Mouse (Mus musculus) NIH3T3 (cell line): ENCODE data around the gene Spg7.
"Not testable (repeated sequence)": the region's sequence is repeated elsewhere in the genome, so short reads cannot be mapped to it uniquely, and the experiment has no call there.

Experiments used
- DNase-seq: peaks from one replicate; pipeline ENCODE4 v3.0.0-alpha.2; 2012; ENCODE audit warnings: low read depth

The Spg7 gene

GRCm38 (mm10) chr8:123097786-123098584 is 35.2 kb downstream of the Spg7 start:
- DNase-seq: no peak

GRCm38 (mm10) chr8:123100288-123100687 is 37.5 kb downstream of the Spg7 start:
- DNase-seq: peak; percentile 92

- DNase-seq: no peak
Measured at GRCm38 (mm10) chr8:123101244-123101643, 38.5 kb downstream of the Spg7 start.

DNA sequence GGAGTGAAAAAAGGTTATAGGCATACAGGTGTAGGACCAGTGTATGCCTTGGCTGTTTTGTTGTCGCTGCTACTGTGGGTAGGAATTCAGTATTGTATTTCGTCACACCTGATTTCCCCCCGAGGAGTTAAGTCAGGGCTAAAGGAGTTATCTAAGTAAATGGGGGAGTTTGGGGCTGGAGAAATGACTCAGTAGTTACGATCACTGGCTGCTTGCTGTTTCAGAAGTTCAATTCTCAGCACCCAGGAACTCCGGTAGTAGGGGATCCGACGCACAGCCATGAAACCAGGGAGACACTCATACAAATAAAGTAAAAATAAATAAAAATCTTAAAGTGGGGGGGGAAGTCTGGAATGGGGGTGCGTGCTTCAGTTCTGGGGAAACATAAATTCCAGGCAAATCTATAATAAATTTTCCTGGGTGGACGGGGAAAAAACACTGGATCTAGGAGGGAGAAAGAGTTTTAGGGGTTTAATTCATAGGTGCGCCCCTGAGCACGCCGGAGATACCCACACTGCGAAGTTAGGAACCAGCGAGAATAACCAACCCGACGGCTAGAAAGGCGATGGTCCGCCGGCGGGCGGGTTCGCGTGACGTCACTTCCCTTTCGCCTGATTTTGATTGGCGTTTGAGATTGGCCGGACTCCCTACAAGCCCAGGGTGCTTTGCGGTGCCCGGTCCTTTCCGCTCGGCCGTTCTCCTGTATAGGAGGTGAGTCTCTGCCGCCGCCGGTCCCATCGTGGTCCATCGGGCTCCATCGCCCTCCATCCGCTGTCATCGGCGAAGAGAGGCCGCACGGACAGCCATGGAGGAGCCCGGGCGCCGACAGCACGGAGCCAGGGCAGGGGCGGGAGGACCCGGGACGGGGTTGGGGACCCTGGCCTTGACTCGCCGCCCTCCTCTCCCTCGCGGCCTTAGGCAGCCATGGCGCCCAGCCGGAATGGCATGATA is 39.3 kb downstream of the Spg7 start, which contains the start of gene Rpl13:
Rpl13 (plus strand) TSS at position 616 of the 951 bp plus-strand sequence.
- DNase-seq: peak; percentile 98

- not testable (repeated sequence) for DNase-seq
Measured at GRCm38 (mm10) chr8:123102855-123103254, 40.1 kb downstream of the Spg7 start.

DNA sequence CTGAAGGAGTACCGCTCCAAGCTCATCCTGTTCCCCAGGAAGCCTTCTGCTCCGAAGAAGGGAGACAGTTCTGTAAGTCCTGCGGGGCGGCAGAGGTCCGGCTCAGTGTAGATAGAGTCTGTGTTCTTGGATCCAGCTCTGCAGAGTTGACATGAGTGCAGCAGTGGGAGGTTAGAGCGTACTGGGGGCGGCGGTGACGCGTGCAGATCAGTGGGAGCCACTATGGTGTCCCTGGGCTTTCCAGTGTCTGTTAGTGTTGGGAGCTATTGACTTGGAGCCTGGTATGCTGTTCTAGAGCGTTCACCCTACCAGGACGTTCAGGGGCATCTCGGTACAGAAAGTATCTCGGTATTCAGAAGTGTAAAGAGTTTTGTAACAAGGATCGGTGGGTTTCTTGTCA is 40.5 kb downstream of the Spg7 start:
- peak; percentile 28 for DNase-seq

DNA sequence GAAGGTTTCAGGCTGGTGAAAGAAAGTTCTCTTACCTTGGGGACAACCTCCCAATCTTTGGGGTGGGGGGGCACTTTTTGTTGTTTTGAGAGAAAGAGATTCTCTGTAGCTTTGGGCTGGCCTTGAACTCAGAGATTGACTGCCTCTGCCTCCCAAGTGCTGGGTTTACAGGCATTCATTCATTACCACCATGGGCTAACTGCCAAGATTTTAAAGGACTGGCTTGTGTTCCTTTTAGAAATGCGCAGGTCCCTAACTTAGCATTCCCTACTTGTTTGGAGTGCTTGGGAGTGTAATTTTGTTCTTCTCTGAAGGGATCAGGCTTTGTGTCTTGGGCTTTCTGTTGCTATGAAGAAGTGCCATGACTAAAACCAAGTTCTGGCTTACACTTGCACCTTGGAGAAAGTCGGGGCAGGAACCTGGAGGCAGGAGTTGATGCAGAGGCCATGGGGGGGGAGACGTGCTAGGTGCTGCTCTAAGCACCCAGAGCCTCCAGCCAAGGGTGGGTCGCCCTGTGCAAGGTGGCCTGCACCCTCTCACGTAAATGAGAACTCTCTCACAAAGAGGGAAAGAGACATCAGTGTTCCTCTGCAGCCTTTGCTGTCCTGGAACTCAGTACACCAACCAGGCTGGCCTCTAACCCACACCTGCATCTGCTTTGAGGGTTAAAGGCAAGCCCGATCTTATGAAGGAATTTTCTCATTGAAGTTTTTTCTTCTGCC is 41.5 kb downstream of the Spg7 start:
- peak; percentile 49 for DNase-seq

DNA sequence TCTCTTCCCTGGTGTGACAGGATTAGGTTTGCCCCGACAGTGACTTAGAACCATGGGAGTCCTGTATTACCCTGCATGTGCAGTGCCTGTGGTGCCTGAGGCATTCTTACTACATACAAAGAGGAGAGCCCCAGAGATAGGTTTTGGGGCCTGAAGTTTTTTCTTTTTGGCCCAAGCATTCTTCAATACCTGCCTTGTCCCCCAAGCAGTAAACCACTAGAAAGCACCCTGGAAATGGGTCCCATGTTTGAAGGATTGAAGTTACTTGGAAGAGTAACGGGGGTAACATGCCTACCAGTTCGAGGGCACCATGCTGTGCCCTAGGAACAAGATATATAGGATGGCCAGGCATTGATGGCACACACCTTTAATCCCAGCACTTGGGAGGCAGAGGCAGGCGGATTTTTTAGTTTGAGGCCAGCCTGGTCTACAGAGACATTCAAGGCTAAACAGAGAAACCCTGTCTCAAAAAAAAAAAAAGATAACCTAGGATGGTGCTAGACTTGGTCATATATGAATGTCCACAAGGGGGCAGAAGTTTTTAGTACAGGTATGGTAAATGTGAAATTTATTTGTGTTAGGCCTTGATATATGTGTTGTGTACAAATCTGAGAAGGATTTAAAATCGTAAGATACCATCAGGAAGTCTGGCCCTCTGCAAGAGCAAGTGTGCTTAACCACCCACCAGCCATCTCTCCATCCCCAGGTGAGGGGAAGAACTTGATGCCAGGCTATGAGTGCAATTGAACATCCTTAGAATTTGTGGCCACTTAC is 43.0 kb downstream of the Spg7 start:
- peak; percentile 85 for DNase-seq

- DNase-seq: peak; percentile 74
Measured at GRCm38 (mm10) chr8:123106531-123106930, 43.8 kb downstream of the Spg7 start.

GRCm38 (mm10) chr8:123108010-123108409 is 45.3 kb downstream of the Spg7 start:
- peak; percentile 37 for DNase-seq

DNA sequence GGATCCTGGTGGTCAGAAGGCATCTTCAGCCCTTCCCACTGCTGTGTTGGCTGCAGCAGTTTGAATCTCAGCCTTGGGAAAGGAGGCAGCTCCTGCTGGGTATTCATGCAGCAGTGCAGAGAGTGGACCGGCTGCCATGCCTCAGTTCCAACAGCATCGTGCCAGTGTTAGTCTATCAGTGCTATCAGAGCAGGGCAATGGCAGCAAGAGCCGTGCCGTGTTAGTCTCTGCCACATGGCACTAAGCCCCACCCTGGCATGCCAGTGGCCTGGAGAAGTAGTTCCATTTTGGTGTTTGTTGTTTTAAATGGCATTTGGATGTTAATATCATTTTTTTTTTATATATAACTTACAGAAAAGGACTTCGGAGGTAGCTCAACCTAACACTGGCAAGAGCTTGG is 46.2 kb downstream of the Spg7 start:
- DNase-seq: no peak

DNA sequence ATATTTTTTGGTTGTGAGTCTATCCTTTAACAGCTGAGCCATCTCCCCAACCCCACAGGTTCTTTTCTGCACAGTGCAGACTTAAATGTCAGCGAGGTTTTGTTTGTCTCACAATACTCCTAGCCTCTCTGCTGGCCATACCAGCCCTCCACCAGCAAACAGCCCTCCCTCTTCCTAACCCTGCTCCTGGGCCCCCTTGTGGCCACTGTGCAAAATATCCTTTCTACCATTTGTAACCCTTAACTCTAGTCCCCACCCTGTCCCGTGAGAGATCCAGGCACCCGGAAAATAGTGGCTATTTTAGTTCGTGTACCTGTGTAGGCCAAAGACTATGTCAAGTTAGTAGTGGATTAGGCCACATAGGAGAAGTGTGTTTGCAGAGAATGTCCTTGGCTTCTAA is 47.9 kb downstream of the Spg7 start:
- peak; percentile 83 for DNase-seq

DNA sequence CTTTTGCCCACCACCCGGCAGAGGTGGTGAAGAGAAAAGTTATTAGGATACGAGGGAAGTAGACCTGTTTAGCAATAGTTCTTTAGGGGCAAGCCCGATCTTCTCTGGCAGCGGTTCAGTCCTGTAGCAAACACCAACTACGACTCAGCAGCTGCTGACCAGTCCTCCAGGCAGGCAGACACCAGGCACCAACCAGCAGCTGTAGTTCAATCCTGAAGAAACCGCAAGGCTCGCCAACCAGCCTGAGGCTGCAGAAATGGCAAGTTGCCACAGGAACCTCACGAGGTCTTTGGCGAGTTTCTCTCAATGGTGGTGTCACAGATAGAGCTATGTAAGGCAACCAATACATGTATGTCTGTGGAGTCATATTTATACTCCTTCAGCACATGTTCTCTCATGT is 50.1 kb downstream of the Spg7 start:
- peak; percentile 87 for DNase-seq

GRCm38 (mm10) chr8:123113908-123114469 is 51.2 kb downstream of the Spg7 start:
- DNase-seq: peak; percentile 68

GRCm38 (mm10) chr8:123114644-123115043 is 51.9 kb downstream of the Spg7 start:
- no peak for DNase-seq

DNA sequence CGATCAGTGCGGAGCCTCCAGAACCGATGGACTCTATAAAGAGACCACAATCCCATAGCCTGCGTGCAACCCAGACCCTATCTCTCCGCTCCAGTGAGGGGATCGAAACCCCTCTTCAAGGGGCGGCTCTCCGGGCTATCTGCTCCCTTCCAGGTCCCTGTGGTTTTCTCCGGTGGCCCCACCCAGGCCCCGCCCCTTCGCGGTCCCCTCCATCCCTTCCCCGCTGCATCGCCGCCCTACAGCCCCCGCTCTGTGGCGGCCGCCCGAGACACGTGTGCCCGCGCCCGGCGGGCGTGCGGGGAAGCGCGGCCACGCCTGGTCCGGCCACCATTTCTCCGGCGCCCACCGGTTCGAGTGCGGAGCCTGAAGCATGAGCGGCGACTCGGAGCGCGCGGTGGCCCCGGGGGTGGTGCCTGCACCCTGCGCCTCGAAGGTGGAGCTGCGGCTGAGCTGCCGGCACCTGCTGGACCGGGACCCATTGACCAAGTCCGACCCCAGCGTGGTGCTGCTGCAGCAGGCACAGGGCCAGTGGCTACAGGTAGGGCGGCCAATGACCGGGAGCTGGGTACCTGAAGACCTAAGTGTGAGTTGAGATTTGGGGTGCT is 54.5 kb downstream of the Spg7 start, which contains the start of gene Cpne7:
Cpne7 (plus strand) TSS at position 248 of the 605 bp plus-strand sequence.
- DNase-seq: no peak

DNA sequence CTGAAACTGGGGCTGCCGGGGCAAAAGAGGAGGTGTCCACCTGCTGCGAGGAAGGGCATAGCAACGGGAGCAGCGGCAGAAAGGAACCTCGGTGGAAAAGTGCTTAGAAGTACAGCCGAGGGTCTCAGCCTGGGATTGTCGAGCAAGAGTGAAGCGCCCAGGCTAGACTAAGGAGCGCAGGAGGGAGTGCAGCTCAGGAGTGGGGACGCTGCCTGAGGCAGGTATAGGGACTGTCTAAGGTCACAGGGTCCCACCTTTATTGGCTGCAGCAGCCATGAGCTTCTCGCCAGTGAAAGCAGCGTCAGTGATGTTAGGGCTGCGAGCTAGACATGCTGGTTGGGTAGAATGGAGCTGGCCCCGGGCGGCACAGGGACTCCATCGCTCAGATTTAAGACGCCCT is 55.0 kb downstream of the Spg7 start:
- DNase-seq: no peak

GRCm38 (mm10) chr8:123122059-123122458 is 59.3 kb downstream of the Spg7 start:
- DNase-seq: no peak

DNA sequence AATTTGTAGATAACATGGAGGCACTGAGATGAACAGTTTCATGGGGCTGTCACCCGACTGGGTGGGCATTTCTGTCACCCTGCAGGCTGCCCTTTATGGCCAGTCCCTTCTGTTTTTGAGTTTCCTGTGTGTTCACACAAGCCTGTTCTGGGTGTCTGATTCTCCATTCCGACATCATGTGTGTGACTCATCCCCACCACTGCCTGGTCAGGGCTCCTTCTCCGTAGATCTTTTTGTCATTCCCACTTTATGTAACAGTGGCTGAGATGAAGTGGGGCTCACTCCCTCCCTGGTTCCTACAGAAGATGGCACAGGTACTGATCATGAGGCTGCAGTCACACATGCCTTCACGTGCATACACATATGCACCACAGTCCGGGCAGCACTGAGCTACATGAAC is 59.9 kb downstream of the Spg7 start:
- DNase-seq: peak; percentile 53

DNA sequence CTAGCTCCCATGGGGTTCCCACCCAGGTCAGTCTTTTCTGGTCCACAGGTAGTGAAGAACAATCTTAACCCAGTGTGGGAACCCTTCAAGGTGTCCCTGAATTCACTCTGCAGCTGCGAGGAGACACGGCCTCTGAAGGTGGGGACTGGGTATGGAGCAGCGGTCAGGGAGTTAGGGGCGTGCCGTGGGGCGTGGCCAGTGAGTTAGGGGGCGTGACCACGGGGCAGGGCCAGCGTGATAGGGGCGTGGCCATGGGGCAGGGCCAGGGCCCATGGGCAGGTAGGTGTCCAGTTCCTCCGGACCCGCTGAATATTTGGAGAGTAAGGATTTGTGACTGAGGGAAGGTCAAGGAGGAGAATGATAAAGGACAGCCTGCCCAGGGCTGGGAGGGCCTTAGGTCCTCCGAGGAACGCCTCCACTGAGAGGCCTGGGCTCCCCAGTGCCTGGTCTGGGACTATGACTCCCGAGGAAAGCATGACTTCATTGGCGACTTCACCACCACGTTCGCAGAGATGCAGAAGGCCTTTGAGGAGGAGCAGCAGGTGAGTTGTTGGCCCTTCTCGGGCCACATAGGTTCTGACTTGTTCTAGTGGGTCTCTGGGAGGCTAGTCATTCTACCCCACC is 63.6 kb downstream of the Spg7 start:
- DNase-seq: no peak
